Mouse (Mus musculus) T-cell, adult 2 months (primary cell): ENCODE results near the gene Znrf3.

Source experiments
- DNase-seq: peaks from one replicate; pipeline ENCODE4 v3.0.0; 2022; ENCODE audit warnings: low spot score

The Znrf3 gene

GRCm38 (mm10) chr11:5314796-5315195 is 129.9 kb downstream of the Znrf3 start:
- DNase-seq = no peak

- DNase-seq = no peak
Measured at GRCm38 (mm10) chr11:5314330-5314741, 130.3 kb downstream of the Znrf3 start.

GRCm38 (mm10) chr11:5307024-5307905 is 137.4 kb downstream of the Znrf3 start:
- DNase-seq = no peak

GRCm38 (mm10) chr11:5306017-5306416 is 138.6 kb downstream of the Znrf3 start:
- no peak for DNase-seq

GRCm38 (mm10) chr11:5304526-5304925 is 140.1 kb downstream of the Znrf3 start:
- DNase-seq = no peak

- no peak for DNase-seq
Measured at GRCm38 (mm10) chr11:5298007-5298372, 146.7 kb downstream of the Znrf3 start.

GRCm38 (mm10) chr11:5297148-5298006 is 147.3 kb downstream of the Znrf3 start:
- DNase-seq = peak; percentile 22

- peak; percentile 54 for DNase-seq
Measured at GRCm38 (mm10) chr11:5296576-5297115, 148.0 kb downstream of the Znrf3 start.

GRCm38 (mm10) chr11:5294805-5295204 is 149.8 kb downstream of the Znrf3 start:
- DNase-seq = no peak

GRCm38 (mm10) chr11:5290691-5291090 is 154.0 kb downstream of the Znrf3 start:
- peak; percentile 61 for DNase-seq

- no peak for DNase-seq
Measured at GRCm38 (mm10) chr11:5289826-5290580, 154.6 kb downstream of the Znrf3 start.

GRCm38 (mm10) chr11:5283987-5284386 is 160.7 kb downstream of the Znrf3 start:
- no peak for DNase-seq

GRCm38 (mm10) chr11:5280932-5281331 is 163.7 kb downstream of the Znrf3 start:
- DNase-seq = no peak

- no peak for DNase-seq
Measured at GRCm38 (mm10) chr11:5278463-5278862, 166.2 kb downstream of the Znrf3 start.

GRCm38 (mm10) chr11:5277307-5277971 is 167.2 kb downstream of the Znrf3 start:
- DNase-seq = no peak

GRCm38 (mm10) chr11:5275216-5275615 is 169.4 kb downstream of the Znrf3 start:
- DNase-seq = no peak

- no peak for DNase-seq
Measured at GRCm38 (mm10) chr11:5272536-5273234, 172.0 kb downstream of the Znrf3 start.

GRCm38 (mm10) chr11:5272066-5272360 is 172.6 kb downstream of the Znrf3 start:
- no peak for DNase-seq

- no peak for DNase-seq
Measured at GRCm38 (mm10) chr11:5271274-5272065, 173.2 kb downstream of the Znrf3 start.

- no peak for DNase-seq
Measured at GRCm38 (mm10) chr11:5269846-5270461, 174.7 kb downstream of the Znrf3 start.
